In the genomic region with DNA sequence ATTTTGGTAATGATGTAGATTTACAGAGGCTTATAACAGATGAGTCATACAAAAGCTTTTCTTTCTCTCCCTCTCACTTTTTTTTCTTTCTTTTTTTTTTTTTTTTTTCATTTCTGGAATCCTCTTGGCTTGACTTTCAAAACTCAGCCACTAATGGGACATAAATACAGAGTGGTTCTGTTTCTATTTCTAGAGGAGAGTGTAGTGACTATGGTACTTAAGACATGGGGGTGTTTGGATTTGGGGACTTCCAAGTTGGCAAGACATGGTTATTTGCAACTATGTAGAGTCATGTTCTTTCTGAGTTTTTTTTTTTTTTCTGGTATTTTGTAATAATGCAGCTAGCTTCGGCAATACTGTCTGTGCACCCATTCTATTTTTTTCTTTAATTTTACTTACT, we compare ENCODE assay signal across 25 mouse cellular contexts.
DNase-seq lines count a peak whose midpoint lies in the region; ATAC-seq and TF ChIP-seq lines count a peak whose summit lies in the region.
"Had no signal": no experiment of that assay in that cellular context is flagged by ENCODE, and none has a peak within 500 bp of the region (broad histone marks: within the 10 kb centered on the region; RNA-seq: fewer than 3 reads in every experiment).

No protein-coding gene starts in this region.

- DNase-seq in lung, postnatal 0 days (ENCODE audit: low spot score): peak; percentile 57
- no peak for DNase-seq in lung, postnatal 36 days
- DNase-seq in Patski (ENCODE audit: low read depth, low spot score): peak; percentile 31
- peak; percentile 36 for DNase-seq in fibroblast of lung, adult 2 months (ENCODE audit: low read depth)
- DNase-seq in gastrocnemius, postnatal 10 days: no peak
- no peak for DNase-seq in cerebellum, adult 11-12 months
- no peak for DNase-seq in left cerebral cortex, adult 11 months (ENCODE audit: low spot score)
- DNase-seq: adrenal gland, postnatal 10 days; adrenal gland, postnatal 36 days; cerebellum, adult 11 months; cerebellum, adult 8-10 months; cerebellum, postnatal 10 days; cerebellum, postnatal 36 days; embryo, embryonic 11 days; gastrocnemius, postnatal 36 days had no signal

- in situ Hi-C loops in Patski (cut with MboI; ENCODE audit: low pct_unique_long_range_greater_than_20kb): no loop called here

- no peak overlapping the region for H3K9ac ChIP-seq in lung, postnatal 0 days (replicated peaks; ENCODE audit: low read depth)
- H3K9ac ChIP-seq: embryonic facial prominence, embryonic 15.5 days; forebrain, embryonic 12.5 days; forebrain, embryonic 15.5 days; hindbrain, embryonic 12.5 days; hindbrain, embryonic 15.5 days had no signal

- H3K79me3 ChIP-seq in C2C12 (ENCODE audit: low read depth): no peaks in the 10 kb centered on the region

- no peaks in the 10 kb centered on the region for H3K79me2 ChIP-seq in C2C12 (ENCODE audit: control insufficient read depth, insufficient read depth)

- H3K27ac ChIP-seq in lung, postnatal 0 days (ENCODE audit: low read length): no peak overlapping the region
- H3K27ac ChIP-seq: embryonic facial prominence, embryonic 15.5 days; forebrain, embryonic 12.5 days; forebrain, embryonic 15.5 days; hindbrain, embryonic 12.5 days; hindbrain, embryonic 15.5 days had no signal

- no peaks in the 10 kb centered on the region for H3K27me3 ChIP-seq in lung, postnatal 0 days (replicated peaks; ENCODE audit: insufficient read depth, low read length)
- H3K27me3 ChIP-seq in C2C12 (ENCODE audit: control insufficient read depth, insufficient read depth, insufficient read length) (no peaks in the 10 kb centered on the region), Patski (no peaks in the 10 kb centered on the region)
- H3K27me3 ChIP-seq: CH12.LX; embryonic facial prominence, embryonic 15.5 days; forebrain, embryonic 12.5 days; forebrain, embryonic 15.5 days; hindbrain, embryonic 12.5 days; hindbrain, embryonic 15.5 days had no signal

- no peak overlapping the region for H3ac ChIP-seq in C2C12 (ENCODE audit: control insufficient read depth, insufficient read length, low read depth)

- POLR2A ChIA-PET in Patski (lab: Charles Lee): interaction anchor here (0.6 kb wide), 1 partner anchor 115 kb away, joined by 3 read pairs; no protein-coding TSS in a partner anchor

- no peaks in the 10 kb centered on the region for H3K36me3 ChIP-seq in lung, postnatal 0 days (ENCODE audit: insufficient read depth, low read length)
- no peaks in the 10 kb centered on the region for H3K36me3 ChIP-seq in C2C12 (ENCODE audit: control insufficient read depth, insufficient read depth)
- H3K36me3 ChIP-seq: embryonic facial prominence, embryonic 15.5 days; forebrain, embryonic 12.5 days; forebrain, embryonic 15.5 days; G1E; hindbrain, embryonic 12.5 days; hindbrain, embryonic 15.5 days had no signal

- CTCF ChIA-PET in Patski (lab: Charles Lee): interaction anchor here (0.7 to 1.0 kb wide), 2 partner anchors 66 to 263 kb away, joined by 3 to 4 read pairs; no protein-coding TSS in a partner anchor

- no peaks in the 10 kb centered on the region for H3K9me3 ChIP-seq in lung, postnatal 0 days (ENCODE audit: low read length)
- H3K9me3 ChIP-seq: embryonic facial prominence, embryonic 15.5 days; forebrain, embryonic 12.5 days; forebrain, embryonic 15.5 days; G1E; hindbrain, embryonic 12.5 days; hindbrain, embryonic 15.5 days had no signal

- TF ChIP-seq EP300 in lung, postnatal 0 days (IDR thresholded peaks at IDR 0.05): no peak

- H3K4me3 ChIP-seq in lung, postnatal 0 days (ENCODE audit: low read depth, low read length): no peak overlapping the region
- H3K4me3 ChIP-seq in C2C12 (ENCODE audit: insufficient read depth, poor library complexity, severe bottlenecking): no peak overlapping the region
- H3K4me3 ChIP-seq: embryonic facial prominence, embryonic 15.5 days; forebrain, embryonic 12.5 days; forebrain, embryonic 15.5 days; hindbrain, embryonic 12.5 days; hindbrain, embryonic 15.5 days had no signal

- WGBS in lung, postnatal 0 days: 66% methylated on average over 1 of the region's 1 CpGs

- no peak overlapping the region for H3K4me2 ChIP-seq in lung, postnatal 0 days (replicated peaks; ENCODE audit: low read depth, low read length)
- H3K4me2 ChIP-seq: embryonic facial prominence, embryonic 15.5 days; forebrain, embryonic 12.5 days; forebrain, embryonic 15.5 days; heart, embryonic 11.5 days; hindbrain, embryonic 12.5 days; hindbrain, embryonic 15.5 days had no signal

- ATAC-seq in lung, postnatal 0 days: no peak; the same call in 1 of the 2 replicates
- ATAC-seq in Patski: no peak
- ATAC-seq: activated CD4-positive, CD25-positive, alpha-beta regulatory T cell, adult 4 months; forebrain, embryonic 15.5 days had no signal

- TF ChIP-seq CTCF in lung, postnatal 0 days (IDR thresholded peaks at IDR 0.05): no peak
- TF ChIP-seq CTCF in C2C12 (IDR thresholded peaks at IDR 0.05; ENCODE audit: control insufficient read depth, insufficient read depth, insufficient read length) (no peak), Patski (IDR thresholded peaks at IDR 0.05) (no peak)

- H3K4me1 ChIP-seq in lung, postnatal 0 days (ENCODE audit: insufficient read depth, low read depth, low read length): no peaks in the 10 kb centered on the region
- H3K4me1 ChIP-seq: embryonic facial prominence, embryonic 15.5 days had no signal

TF ChIP-seq in C2C12, 6 proteins besides CTCF, POLR2A, EP300 and RAD21:
- TF ChIP-seq MYOD1 (IDR thresholded peaks at IDR 0.05; ENCODE audit: control insufficient read depth, insufficient read length, low read depth) (no peak), MYOG (IDR thresholded peaks at IDR 0.05; ENCODE audit: control insufficient read depth, extremely low read depth, insufficient read length) (no peak), USF1 (IDR thresholded peaks at IDR 0.05; ENCODE audit: low read depth) (no peak), CEBPB (IDR thresholded peaks at IDR 0.05; ENCODE audit: low read depth) (no peak), FOSL1 (IDR thresholded peaks at IDR 0.05; ENCODE audit: insufficient read depth, low read length, poor library complexity, severe bottlenecking) (peak; percentile 19), MAX (IDR thresholded peaks at IDR 0.05) (no peak)

Comparison
In these comparisons a context has a peak if more than half of its experiments do, and no peak if none do; other contexts are left out.
1. DNase-seq: peak in lung, postnatal 0 days (single experiment), Patski (single experiment) and fibroblast of lung, adult 2 months (single experiment); none in lung, postnatal 36 days (single experiment), gastrocnemius, postnatal 10 days (single experiment), cerebellum, adult 11-12 months (single experiment) and left cerebral cortex, adult 11 months (single experiment).